Mouse (Mus musculus) cerebellum, postnatal 10 days (tissue): Measurements from ENCODE around the gene Mboat1.

Source experiments
- DNase-seq, 2 experiments: peaks; one replicate each; pipeline ENCODE4 v3.0.0; 2021; ENCODE audit warnings: mixed read lengths in 2 of 2

The Mboat1 gene

DNA sequence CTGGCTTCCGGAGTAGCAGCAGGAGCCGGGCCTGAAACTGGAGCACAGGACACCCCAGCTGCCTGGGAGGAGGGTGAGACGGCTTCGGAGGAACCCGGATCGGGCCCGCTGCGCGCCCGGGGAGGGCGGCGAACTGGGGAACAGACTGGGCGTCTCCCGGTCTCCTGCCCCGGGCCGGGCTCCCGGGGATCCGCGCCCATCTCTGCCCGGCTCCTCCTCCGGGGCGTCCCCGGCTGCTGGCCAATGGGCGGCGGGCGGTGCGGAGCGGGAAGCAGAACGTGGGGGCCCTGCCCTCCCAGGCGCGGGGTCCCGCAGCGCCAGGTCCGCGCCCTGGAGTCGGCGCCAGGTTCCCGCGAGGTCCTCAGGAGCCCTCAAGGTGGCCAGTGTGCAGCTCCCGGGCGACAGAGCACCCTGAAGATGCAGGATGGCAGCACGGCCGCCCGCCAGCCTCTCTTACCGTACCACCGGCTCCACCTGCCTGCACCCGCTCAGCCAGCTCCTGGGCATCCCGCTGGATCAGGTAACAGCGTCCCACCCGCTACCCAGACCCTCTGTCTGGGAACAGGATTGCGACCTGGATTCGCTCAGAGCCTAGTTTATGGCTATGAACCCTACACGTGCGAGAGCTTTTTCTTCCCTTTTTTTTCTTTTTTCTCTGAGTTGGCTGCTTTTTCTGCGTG, at the start of gene Mboat1:
Gene Mboat1, plus strand, starts transcription at position 247 of the 680 bp plus-strand sequence.
- peak; percentile 61 to 75 for DNase-seq

DNA sequence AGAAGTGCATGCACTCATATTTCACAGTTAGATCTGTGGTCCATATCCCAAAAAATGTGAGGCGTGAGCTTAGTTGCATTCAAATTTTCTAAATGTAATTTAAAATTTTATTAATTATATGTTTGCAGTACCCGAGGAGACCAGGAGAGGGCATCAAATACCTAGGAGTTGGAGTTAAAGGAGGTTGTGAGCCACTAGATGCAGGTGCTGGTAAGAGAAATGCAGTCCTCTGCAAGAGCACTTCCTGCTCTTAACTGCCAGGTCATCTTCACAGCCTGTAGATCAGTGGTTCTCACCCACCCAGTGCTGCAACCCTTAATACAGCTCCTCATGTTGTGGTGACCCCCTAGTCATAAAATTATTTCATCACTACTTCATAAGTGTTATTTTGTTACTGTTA, 43.2 kb upstream of the Mboat1 start:
- peak; percentile 7 to 33 for DNase-seq

DNA sequence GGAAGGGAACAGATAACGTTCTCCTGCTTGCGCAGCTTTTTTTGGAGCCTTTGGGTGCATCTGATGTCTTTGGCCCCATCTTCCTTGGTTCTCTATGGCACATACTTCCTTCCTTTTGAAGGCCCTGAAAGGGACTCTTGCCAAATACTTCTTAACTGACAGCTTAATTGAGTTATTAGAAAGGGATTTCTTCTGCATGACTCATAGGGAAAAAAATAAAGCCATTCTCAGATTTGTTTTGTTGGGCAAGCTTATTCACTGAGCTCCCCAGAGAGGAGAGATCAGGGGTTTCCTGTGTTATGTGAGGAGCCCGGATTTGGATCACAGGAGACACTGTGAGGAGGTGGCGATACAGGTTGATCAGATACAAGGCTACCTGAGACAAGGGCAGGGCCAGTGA, 40.4 kb upstream of the Mboat1 start:
- no peak for DNase-seq

DNA sequence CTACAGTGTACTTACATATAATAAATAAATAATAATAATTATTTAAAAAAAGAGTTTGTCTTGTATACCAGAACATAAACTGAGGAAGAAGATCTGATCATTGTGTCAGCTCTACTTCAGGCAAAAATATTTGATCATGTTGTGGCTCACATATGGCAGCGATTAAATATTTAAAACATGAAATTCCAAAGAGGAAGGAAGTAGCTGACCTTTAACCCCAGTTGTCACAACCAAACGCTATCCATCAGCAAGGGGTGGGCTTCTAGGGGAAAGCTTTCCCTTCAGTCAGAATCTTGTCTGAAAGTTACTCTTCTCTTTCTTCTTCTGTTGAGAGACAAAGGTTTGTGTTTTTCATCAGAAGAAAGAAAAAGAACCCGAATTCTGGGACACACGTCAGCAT, 39.8 kb upstream of the Mboat1 start:
- DNase-seq, result no peak

DNA sequence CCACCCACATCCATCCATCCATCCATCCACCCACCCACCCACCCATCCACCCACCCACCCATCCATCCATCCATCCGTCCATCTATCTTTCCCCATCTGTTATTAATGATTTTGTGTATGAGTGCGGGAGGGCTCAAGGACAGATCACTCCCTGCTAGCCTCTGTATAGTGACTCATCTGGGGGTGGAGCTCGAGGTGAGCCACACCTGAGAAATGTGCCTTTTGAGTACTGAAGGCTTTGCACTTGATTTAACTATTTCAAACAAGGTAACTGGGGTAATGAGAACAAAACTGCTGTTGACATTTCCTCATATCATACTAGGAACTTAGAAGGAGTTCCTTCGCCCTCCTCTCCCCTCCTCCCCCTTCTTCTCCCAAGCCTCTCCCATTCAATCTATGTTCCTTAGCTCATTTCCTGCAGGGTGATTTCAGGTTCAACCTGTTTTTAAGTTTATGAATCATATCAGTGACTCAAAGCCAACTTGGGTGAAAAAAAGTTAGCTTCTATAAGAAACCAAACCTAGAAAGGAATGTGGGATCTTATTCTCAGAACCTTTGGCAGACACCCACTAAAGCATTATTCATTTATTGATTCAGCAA, 27.2 kb upstream of the Mboat1 start:
- DNase-seq, result no peak

DNA sequence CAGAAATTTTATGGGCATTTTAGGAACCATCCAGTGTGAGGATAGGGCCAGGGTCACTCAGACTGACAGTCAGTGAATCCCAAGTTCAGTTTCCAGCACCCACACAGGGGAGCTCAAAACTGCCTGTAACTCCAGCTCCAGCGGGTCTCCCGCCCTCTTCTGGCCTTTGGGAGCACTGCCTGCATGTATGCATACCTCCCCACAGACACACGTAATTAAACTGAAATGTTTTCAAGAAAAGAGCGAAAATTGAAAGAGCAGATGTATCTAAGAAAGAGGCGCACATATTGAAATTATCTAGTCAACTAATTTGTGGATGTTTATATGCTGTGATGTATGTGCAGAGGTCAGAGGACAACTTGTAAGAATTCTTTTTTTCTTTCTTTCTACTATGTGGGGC, 20.5 kb upstream of the Mboat1 start:
- DNase-seq, result no peak

DNA sequence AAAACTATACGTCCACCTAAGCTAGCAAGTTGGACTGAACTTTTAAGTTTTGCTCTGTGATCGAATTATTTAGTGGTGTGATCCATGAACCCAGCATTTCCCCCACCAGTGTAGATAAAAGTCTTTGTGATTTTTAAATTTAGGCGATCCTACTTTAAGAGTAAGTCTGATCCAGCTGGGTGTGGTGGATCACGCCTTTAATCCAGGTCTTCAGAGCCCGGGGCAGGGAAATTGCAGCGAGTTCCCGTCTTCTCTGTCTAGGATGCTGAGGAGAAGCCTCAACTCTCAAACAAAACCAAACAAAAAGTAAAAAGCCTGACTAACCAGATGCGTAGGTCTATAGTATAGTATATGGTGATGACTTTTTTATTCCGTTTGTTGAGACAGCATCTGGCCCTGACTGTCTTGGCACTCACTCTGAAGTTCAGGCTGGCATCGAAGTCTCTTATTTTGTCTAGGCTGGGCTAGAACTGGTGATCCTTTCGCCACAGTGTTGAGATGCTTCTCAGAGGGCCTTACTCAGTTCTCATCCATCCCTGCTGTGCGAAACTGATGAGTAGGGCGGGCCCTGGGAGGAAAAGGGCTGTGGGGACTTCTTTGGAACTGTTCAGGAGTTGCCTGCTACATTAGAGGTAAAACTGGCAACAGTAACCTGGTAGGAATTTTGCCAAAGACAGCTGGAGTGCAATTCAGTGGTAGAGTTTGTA, 787 bp downstream of the Mboat1 start:
- peak in 1 of 2 experiments; percentile 6 for DNase-seq

DNA sequence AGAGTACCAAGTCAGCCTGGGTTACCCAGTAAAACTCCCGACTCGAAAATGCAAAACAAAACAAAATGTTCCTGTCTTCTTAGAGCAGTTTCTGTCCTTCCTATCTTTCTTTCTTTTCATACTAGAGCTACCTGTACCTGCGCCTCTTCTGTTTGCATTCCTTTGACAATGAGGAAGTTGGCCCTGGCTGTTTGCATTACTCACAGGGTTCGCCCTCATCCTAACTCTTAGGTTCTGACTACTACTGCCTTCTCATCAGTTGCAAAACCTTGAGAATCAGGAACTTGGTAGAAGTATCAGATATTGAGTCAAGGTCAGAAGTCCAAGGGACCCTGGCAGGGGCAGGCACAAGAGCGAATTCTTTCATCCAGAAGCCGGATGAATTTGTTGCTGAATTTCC, 1.7 kb downstream of the Mboat1 start:
- DNase-seq, result no peak

DNA sequence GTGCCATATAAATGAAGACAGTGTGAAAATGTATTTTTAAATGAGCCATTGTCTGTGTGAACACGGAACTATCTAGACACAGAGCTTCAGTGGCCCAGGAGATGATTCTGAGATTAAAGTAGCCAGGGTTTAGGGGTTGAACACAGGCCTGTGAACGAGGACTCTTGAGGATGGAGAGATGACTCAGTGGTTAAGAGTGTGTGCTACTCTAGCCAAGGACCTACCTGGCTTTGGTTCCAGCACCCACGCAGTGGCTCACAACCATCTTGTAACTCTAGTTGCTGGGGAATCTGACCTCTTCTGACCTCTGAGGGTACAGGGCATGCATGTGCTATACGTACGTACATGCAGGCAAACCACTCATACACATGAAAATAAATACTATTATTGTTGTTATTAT, 3.9 kb downstream of the Mboat1 start:
- DNase-seq, result no peak

DNA sequence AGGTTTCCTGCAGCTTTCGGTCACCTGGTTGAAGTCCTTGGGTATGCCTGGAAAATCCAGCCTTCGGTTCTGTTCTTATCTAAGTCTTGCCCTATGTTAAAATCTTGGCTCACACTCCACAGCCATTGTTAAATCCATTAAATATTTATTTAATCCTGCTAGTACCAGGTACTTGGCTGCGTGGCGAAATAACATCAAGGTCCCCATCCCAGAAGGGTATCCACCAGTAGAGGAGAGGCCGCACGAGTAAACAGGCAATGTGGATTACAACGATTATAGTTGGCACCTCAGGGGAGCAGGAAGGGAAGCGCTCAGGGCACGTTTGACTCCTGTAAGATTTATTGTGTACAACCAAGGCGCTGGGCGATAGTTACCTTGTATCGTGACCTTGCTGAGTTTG, 4.4 kb downstream of the Mboat1 start:
- no peak for DNase-seq

DNA sequence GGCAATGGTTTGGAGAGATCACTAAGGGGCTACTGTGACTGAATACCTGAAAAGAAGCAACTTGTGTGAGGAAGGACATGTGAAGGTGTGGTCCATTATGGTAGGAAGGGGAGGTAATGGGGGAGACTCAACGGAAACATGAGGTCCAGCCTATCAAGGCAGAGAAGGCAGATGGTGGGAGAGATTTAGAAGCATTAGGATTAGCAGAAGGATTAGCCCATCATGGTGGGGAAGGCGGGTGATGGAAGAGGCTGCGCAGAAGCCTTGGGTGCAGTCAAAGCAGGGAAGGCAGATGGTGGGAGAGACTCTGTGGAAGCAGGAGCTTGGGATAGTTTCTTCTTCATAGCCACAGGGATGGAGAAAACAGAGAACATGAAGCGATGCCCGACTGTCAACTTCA, 5.7 kb downstream of the Mboat1 start:
- DNase-seq, result no peak

DNA sequence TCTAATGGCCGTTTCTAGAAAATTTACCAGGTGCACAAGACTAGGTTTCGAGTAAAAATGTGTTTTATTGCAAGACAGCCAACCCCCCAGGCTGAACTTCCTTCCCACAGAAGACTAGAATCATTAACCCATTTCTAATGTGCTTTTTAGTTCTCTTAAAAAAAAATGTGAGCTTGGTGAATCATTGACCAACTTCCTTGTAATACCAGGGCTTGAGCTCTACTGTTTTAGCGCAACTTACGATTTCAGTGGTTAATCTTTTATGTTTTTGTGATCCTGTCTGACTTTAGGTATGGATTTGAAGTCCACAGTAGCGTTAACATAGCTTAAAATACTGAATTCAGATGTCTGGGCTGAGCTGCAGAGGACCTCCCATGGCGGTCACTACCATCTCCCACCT, 10.2 kb downstream of the Mboat1 start:
- DNase-seq, result no peak

DNA sequence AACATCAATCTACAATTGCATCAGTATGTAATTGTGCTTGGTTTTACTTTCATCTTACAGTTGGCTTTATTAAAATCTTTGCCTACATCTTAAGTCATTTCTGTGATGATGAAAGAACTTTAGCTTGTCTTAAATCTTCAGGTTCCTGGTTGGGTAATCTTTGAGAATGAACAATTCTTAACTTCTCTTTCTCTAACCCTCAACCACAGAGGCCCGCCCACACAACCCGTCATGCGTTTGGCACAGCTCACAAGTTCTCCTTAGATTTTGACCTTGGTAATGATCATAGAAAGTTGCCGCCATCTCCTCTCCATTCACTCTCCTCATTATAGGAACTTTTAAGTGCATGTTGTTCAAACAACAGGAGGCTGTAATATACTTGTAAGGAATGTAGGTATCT, 18.0 kb downstream of the Mboat1 start:
- no peak for DNase-seq

DNA sequence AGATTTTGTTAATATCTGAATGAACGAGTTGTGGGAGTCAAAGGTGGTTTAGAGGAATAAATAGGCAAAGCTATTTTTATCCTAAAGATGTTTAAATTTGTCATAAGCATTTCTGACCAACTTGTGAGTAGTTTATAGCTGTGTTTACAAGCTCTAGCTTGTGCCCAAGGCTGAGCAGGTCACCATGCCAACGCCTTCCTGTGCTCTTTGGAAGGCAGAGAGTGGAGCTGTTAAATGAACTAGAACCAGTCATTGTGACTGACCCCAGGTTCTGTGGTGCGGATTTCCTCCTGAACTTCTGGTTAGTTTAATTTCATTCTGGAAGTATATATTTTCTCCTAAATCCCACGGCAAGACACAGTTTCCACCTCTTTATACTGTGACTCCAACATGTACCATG, 23.3 kb downstream of the Mboat1 start:
- DNase-seq, result no peak

DNA sequence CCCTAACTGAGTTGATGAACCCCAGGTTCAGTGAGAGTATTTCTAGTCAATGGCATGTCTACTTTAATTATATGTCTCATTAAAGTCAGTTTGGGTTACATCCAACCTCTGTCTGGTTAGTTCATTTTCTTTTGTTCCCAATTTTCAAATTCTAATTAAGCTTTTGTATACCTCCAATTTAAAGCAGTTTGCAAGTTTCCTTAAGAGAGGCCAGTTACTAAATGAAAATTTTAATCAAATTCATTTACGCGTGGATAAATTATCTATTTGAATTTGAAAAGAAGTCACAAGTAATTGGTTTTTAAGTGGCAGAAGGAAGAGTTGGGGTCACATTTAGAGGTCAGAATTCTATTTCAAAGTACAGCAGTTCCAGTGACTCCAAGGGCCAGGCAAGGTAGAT, 27.2 kb downstream of the Mboat1 start:
- DNase-seq, result no peak

DNA sequence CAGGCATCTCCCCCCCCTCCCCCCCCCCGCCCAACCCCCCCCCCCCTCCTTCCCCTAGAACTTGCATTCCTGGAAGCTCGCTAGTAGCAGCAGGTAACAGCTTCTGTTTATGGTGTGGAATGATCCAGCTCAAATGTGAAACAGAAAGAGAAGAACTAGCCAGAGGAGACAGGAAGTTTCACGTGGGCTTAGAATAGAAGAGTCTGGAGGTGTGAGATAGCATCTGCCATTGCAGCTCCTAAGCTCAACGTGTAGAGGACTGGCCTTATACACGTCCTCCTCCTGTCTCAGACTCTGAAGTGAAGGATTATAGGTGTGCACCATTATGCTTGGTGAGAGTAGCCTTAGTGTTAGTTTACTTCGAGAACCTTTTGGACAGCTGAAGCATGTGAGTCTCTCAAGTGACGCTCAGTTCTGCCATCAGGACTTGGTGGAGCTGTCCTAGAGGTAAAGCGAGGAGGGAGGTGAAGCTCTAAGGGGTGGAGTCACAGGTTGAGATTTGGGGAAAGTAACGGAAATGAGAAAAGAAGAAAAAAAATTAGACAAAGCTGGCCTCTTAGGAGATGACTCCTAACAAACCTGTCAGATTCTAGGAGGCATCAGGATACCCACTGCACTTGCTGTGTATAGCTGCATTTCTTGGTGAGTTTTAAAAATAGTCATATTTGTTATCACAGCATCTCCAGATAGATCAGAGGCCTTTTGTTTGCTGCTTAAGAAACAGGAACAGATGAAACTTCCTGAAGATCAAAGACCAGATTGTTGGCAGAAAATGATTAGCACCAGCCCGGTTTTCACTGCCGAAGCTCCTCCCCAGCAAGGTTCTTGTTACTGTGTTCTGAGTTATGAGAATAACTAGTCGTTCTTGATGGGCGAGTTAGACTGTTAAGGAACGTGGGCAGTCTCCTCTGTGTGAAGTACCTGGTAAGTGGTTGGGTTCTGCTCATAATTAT, 30.1 kb downstream of the Mboat1 start:
- DNase-seq, result no peak

DNA sequence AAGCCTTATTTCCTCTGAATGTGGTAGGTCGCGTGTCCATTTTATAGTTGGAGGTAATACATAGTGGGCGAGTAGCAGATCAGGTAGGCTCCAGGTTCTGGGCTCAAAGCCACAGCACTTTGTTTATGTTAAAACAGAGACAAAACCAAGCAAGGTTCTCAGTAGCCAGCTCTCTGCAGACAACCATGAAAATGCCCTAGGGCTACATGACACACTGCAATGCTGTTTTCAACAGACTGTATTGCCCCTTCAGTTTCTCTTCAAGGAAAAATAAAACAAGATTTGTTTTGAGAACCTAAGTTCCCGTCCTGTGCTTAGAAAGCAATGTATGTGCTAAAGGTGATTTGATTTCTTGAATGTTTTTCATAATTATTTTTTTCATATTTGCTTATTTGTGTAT, 31.2 kb downstream of the Mboat1 start:
- DNase-seq, result no peak

DNA sequence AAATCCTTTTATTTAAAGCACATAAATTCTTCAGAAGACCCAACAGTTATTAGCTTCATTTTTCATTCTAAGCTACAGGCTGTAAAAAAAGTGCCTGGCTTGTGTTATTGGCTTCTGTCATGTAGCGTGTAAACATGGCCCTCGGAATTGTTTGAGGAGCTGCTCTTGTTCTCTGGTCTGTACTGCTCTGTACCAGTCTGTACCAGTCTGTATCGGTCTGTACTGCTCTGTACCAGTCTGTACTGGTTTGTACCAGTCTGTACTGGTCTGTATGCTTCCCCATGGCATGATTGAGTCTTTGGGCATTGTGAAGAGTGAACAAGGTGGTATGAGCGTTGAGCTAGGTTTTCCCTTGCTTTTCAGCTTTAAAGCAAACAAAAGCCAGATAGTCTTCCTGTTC, 32.5 kb downstream of the Mboat1 start:
- DNase-seq, result no peak

DNA sequence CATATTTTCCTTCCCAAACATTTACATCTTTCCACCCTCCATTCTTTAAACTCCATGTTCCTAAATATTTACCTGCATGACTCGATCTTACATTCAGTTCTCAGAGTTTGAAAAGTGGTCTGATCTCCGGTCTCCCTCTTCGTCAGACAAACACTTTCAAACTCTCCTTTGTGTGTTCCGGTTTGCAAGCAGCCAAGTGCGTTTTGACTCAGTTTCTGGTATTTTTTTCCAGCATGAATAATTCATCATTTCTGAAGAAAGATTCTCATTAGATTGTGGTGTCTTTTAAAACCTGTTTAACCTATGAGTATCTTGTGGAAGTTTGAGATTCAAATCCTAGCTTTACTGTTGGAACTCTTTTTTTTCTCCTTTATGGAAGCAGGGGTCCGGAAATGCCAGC, 33.8 kb downstream of the Mboat1 start:
- DNase-seq, result no peak

DNA sequence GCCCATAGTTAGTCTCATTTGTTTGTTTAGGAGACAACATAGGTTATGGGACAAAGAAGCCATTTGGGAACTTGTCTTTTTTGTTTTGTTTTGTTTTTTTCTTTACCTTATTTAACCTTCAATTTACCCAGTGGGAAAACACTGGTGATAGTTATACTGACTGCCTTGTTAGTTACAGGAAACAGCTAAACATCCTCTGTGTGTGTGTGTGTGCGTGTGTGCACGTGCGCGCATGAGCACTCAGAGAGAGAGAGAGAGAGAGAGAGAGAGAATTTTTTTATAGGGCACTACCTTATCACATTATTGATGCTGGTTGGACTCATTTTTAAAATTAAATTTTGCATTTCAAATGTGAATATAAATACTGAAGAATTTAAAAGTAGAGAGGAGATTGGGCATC, 38.3 kb downstream of the Mboat1 start:
- DNase-seq, result no peak

DNA sequence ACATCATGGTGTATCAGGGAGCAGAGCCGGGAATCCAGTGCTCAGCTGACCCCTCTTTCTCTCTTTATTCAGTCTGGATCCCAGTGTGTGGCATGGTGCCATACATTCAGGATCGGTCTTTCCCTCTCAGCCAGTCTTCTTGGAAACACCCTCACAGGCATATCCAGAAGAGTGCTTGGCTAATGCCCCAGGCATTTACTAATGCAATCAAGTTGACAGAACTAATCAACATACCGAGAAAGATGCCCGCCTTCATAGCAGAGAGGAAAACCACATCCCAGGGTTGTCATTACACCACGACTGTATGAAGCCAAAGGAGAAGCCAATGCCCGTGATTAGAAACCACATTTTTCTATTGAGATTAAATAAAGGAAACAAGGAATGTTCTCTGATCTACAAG, 41.1 kb downstream of the Mboat1 start:
- DNase-seq, result peak; percentile 16 to 24

DNA sequence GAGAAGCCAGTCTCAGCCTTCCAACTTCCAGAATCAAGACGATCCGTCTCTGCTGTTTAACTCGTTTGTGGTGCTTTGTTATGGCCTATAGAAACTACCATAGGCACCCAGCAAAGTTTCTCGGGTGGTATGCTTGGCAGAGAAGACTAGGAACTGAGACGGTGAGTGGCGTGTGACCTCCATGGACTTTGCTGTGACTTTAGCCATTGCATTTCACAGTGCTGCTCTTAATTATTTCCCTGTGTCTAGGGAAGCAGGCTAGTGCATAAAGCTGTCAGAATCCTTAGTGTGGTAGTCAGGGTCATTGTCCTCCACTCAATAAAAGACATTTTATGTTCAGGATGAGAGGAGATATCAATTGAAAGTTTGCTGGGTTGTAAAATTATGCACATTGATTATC, 49.3 kb downstream of the Mboat1 start:
- DNase-seq, result no peak

DNA sequence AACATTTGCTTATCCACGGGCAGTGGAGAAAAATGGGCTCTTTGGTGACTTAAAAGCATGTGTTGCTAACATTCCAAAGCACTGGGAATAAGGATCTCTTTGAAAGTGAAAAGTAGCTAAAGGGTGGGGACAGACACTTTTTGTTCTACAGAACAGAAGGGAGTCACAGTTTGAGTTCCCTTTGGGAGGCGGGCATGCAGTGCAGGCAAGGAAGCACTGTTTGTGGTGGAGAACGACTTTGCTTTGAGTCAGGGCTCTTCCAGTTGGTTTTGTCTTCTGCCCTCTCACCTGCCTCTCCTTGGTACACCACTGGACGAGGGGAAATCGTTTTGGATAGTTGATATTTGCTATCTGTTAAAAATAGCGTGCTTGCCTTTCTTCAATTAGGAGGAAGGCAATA, 49.7 kb downstream of the Mboat1 start:
- DNase-seq, result no peak
